Mouse (Mus musculus): ENCODE data around the gene Cdkn2d. TPM values are rescaled to one million over a fixed set of nuclear protein-coding genes. Genes with fewer than 3 reads are reported as not detected.

The Cdkn2d gene
- polyA plus RNA-seq, 2 experiments, result 74.4 to 116 TPM

DNA sequence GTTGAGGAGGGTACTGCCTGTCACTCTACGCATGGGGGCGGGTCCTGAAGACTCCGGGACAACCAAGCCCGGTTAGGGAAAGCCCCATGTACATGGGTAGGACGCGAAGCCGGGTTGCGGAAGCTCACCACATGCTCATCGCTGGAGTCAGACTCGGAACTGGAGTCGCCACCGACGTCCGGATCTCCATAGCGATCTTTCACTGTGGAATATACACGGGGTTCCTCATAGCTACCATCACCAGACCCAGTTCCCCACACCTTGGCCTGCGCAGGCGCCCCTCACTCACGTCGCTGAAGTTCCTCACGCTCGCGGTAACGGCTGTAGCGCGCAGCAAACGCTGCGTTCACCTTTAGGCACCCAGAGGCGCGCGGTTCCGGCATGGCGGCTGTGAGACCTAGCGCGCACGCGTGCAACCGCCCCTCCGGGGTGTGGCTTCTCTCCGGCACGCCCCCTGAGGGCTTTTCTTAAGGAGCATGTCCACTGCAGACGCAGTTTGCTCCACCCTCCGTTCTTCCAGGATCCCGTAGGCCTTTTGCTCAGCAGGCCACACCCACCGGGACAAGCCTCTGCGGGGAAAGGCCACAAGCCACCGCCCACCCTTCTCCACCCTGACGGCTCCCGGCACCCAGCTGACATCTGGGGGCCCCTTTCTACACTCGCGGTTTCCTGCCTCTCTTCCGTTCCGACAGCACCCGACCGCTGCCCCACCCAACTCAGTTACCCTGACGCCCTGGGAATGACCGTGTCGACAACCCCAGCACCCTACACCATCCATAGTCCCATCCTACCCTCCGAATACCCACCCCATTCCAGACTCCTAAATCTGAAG lies 3.4 kb downstream of the Cdkn2d start, which contains the start of gene Kri1:
Gene Kri1, minus strand, starts transcription at position 399 of the 832 bp plus-strand sequence.
- Histone ChIP-seq H3K27me3 (ENCODE audit: control insufficient read depth, insufficient read depth, low read length) (no peaks in the 10 kb centered on the region), H3K9me3 (ENCODE audit: control insufficient read depth, low read length) (no peaks in the 10 kb centered on the region), H3K4me2 (ENCODE audit: low read depth) (peak within 1 kb of the TSS; percentile 80), H3K4me1 (replicated peaks; ENCODE audit: control insufficient read depth in 2 of 2, insufficient read depth in 2 of 2, low read length in 1 of 2) (peaks cover 27% of the 10 kb centered on the region in 2 experiments), H3K36me3 (replicated peaks; ENCODE audit: control insufficient read depth, insufficient read depth, low read depth) (peaks cover 32% of the 10 kb centered on the region), H3K9ac (replicated peaks) (peak within 1 kb of the TSS; percentile 96), H3K4me3 (ENCODE audit: insufficient read depth in 1 of 2, low read depth in 2 of 2, low read length in 2 of 2) (peak within 1 kb of the TSS; percentile 92), H3K27ac (peak within 1 kb of the TSS; percentile 87)
- WGBS (ENCODE audit: insufficient replicate concordance), result under 1% methylated on average over 59 of the region's 59 CpGs
- ATAC-seq (ENCODE audit: insufficient read depth) (peak; percentile 74), DNase-seq (ENCODE audit: low read depth in 3 of 3, low spot score in 3 of 3) (peak; percentile 99 to 100 (median 99))
- TF ChIP-seq EP300 (IDR thresholded peaks at IDR 0.05; ENCODE audit: low read depth) (peak; percentile 51), CTCF (IDR thresholded peaks at IDR 0.05; ENCODE audit: low read depth) (no peak; the same call in 1 of the 2 replicates)

DNA sequence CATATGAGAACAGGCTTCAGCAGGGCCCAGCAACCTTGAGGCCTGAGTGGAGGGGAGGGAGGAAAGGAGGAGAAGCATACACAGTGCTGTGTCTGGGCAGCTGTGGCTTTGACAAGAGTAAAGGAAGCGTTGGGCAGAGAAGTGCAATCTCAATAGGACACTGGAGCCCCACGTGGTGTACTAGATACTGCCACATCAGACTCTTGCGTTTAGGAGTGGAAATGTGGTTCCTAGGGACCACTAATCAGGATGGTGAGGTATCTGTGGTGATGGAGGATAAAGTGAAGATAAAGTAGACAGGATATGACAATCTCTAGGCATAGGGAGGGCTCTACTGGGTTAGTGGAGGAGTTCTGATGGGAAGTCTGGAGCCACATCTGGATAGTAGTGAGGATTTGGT lies 4.5 kb downstream of the Cdkn2d start:
- ATAC-seq (ENCODE audit: insufficient read depth) (no peak), DNase-seq (ENCODE audit: low read depth in 3 of 3, low spot score in 3 of 3) (no peak)
- no peaks in the 10 kb centered on the region for H3K27me3 ChIP-seq (ENCODE audit: control insufficient read depth, insufficient read depth, low read length)
- H3K4me1 ChIP-seq (replicated peaks; ENCODE audit: control insufficient read depth in 2 of 2, insufficient read depth in 2 of 2, low read length in 1 of 2), result peaks cover 23 to 24% of the 10 kb centered on the region in 2 experiments
- H3K27ac ChIP-seq, result peak overlapping the region; percentile 79
- TF ChIP-seq EP300 (IDR thresholded peaks at IDR 0.05; ENCODE audit: low read depth) (no peak), CTCF (IDR thresholded peaks at IDR 0.05; ENCODE audit: low read depth) (no peak)
- peaks cover 40% of the 10 kb centered on the region for H3K36me3 ChIP-seq (replicated peaks; ENCODE audit: control insufficient read depth, insufficient read depth, low read depth)
- WGBS (ENCODE audit: insufficient replicate concordance), result 5% methylated on average over 3 of the region's 3 CpGs
- peak overlapping the region; percentile 89 to 92 for H3K4me3 ChIP-seq (ENCODE audit: insufficient read depth in 1 of 2, low read depth in 2 of 2, low read length in 2 of 2)
- peak overlapping the region; percentile 89 for H3K9ac ChIP-seq (replicated peaks)
- no peaks in the 10 kb centered on the region for H3K9me3 ChIP-seq (ENCODE audit: control insufficient read depth, low read length)
- peak overlapping the region; percentile 80 for H3K4me2 ChIP-seq (ENCODE audit: low read depth)

DNA sequence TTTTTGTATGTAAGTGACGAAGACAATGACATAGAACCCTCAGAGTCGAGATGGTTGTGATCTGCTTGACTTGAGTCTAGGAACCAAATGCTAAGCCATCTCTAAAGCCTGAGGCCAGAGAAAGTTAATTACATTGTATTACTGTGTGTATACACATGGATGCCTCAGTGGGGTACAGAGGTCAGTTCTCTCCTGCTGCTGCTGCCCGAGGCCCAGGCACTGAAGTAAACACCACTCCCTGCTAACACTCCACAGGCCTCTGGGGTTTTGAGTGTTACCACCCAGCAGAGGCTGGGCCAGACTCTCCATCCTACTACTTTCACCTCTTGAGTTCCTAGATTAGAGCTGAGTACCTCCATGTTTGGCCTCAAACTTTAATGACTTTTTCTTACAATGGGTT lies 7.2 kb downstream of the Cdkn2d start:
- WGBS (ENCODE audit: insufficient replicate concordance), result 80% methylated on average over 3 of the region's 3 CpGs
- TF ChIP-seq CTCF (IDR thresholded peaks at IDR 0.05; ENCODE audit: low read depth) (no peak), EP300 (IDR thresholded peaks at IDR 0.05; ENCODE audit: low read depth) (no peak)
- DNase-seq (ENCODE audit: low read depth in 3 of 3, low spot score in 3 of 3) (no peak), ATAC-seq (ENCODE audit: insufficient read depth) (no peak)
- H3K27ac ChIP-seq, result no peak overlapping the region
- peaks cover 17 to 19% of the 10 kb centered on the region in 2 experiments for H3K4me1 ChIP-seq (replicated peaks; ENCODE audit: control insufficient read depth in 2 of 2, insufficient read depth in 2 of 2, low read length in 1 of 2)
- no peak overlapping the region for H3K4me2 ChIP-seq (ENCODE audit: low read depth)
- no peak overlapping the region for H3K9ac ChIP-seq (replicated peaks)
- H3K27me3 ChIP-seq (ENCODE audit: control insufficient read depth, insufficient read depth, low read length), result no peaks in the 10 kb centered on the region
- H3K9me3 ChIP-seq (ENCODE audit: control insufficient read depth, low read length), result no peaks in the 10 kb centered on the region
- H3K4me3 ChIP-seq (ENCODE audit: insufficient read depth in 1 of 2, low read depth in 2 of 2, low read length in 2 of 2), result no peak overlapping the region
- H3K36me3 ChIP-seq (replicated peaks; ENCODE audit: control insufficient read depth, insufficient read depth, low read depth), result peaks cover 57% of the 10 kb centered on the region

DNA sequence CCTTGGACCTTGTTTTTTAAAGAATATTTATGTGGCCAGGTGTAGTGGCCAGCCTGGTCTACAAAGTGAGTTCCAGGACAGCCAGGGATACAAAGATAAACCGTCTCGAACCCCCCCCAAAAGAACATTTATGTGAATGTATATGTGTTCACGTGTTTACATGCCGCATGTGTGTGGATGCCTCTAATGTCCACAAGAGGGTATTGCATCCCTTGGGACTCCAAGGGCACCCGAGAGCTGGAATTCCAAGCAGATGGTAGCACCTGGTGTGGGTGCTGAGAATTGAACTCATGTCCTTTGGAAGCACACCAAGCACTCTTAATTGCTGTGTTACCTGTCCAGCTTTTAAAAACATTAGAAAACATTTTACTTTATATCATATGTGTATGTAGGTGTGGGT lies 7.6 kb downstream of the Cdkn2d start:
- no peak overlapping the region for H3K27ac ChIP-seq
- no peaks in the 10 kb centered on the region for H3K27me3 ChIP-seq (ENCODE audit: control insufficient read depth, insufficient read depth, low read length)
- H3K36me3 ChIP-seq (replicated peaks; ENCODE audit: control insufficient read depth, insufficient read depth, low read depth), result peaks cover 53% of the 10 kb centered on the region
- H3K4me1 ChIP-seq (replicated peaks; ENCODE audit: control insufficient read depth in 2 of 2, insufficient read depth in 2 of 2, low read length in 1 of 2), result peaks cover 13 to 15% of the 10 kb centered on the region in 2 experiments
- peak; percentile 43 for TF ChIP-seq CTCF (IDR thresholded peaks at IDR 0.05; ENCODE audit: low read depth)
- TF ChIP-seq EP300 (IDR thresholded peaks at IDR 0.05; ENCODE audit: low read depth), result no peak
- DNase-seq (ENCODE audit: low read depth in 3 of 3, low spot score in 3 of 3), result no peak
- no peak for ATAC-seq (ENCODE audit: insufficient read depth)
- H3K4me2 ChIP-seq (ENCODE audit: low read depth), result no peak overlapping the region
- 81% methylated on average over 5 of the region's 5 CpGs for WGBS (ENCODE audit: insufficient replicate concordance)
- no peak overlapping the region for H3K4me3 ChIP-seq (ENCODE audit: insufficient read depth in 1 of 2, low read depth in 2 of 2, low read length in 2 of 2)
- H3K9me3 ChIP-seq (ENCODE audit: control insufficient read depth, low read length), result no peaks in the 10 kb centered on the region
- no peak overlapping the region for H3K9ac ChIP-seq (replicated peaks)

DNA sequence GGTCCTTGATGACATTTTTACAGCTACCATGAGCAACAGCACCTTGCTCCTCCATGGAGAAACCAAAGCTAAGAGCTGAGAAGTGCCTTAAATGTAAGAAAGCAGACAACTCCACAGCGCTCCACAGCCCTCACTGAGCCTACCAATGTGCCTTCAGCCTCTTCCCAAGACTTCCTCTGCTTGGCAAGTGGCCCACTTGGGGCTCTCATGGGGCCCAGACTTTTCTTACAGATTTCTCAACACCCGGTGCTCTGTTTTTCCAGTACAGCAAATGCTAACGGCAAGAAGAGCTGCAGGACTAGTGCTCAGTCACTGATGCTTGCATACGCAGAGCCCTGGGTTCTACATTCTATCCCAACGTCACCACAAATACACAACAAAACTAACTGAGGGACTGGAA lies 13.4 kb downstream of the Cdkn2d start:
- H3K27ac ChIP-seq, result no peak overlapping the region
- H3K9ac ChIP-seq (replicated peaks), result no peak overlapping the region
- peaks cover 77% of the 10 kb centered on the region for H3K36me3 ChIP-seq (replicated peaks; ENCODE audit: control insufficient read depth, insufficient read depth, low read depth)
- H3K9me3 ChIP-seq (ENCODE audit: control insufficient read depth, low read length), result no peaks in the 10 kb centered on the region
- TF ChIP-seq CTCF (IDR thresholded peaks at IDR 0.05; ENCODE audit: low read depth) (no peak), EP300 (IDR thresholded peaks at IDR 0.05; ENCODE audit: low read depth) (no peak)
- DNase-seq (ENCODE audit: low read depth in 3 of 3, low spot score in 3 of 3) (no peak), ATAC-seq (ENCODE audit: insufficient read depth) (no peak)
- WGBS (ENCODE audit: insufficient replicate concordance), result 89% methylated on average over 5 of the region's 5 CpGs
- no peak overlapping the region for H3K4me2 ChIP-seq (ENCODE audit: low read depth)
- no peaks in the 10 kb centered on the region for H3K27me3 ChIP-seq (ENCODE audit: control insufficient read depth, insufficient read depth, low read length)
- H3K4me1 ChIP-seq (replicated peaks; ENCODE audit: control insufficient read depth in 2 of 2, insufficient read depth in 2 of 2, low read length in 1 of 2), result peaks cover 12 to 18% of the 10 kb centered on the region in 2 experiments
- H3K4me3 ChIP-seq (ENCODE audit: insufficient read depth in 1 of 2, low read depth in 2 of 2, low read length in 2 of 2), result no peak overlapping the region

Data from liver, embryonic 14.5 days (tissue).